ENCODE assay signal across 9 mouse cellular contexts in genomic region chr19:25445054-25445453, GRCm38 (mm10).
DNase-seq lines count a peak whose midpoint lies in the region; ATAC-seq and TF ChIP-seq lines count a peak whose summit lies in the region.
"Had no signal": no experiment of that assay in that cellular context is flagged by ENCODE, and none has a peak within 500 bp of the region (broad histone marks: within the 10 kb centered on the region; RNA-seq: fewer than 3 reads in every experiment).

No protein-coding gene starts in this region.

- H3K27me3 ChIP-seq in heart, embryonic 12.5 days (replicated peaks) = no peaks in the 10 kb centered on the region
- no peaks in the 10 kb centered on the region for H3K27me3 ChIP-seq in Patski

- H3K4me3 ChIP-seq in heart, embryonic 12.5 days = no peak overlapping the region
- H3K4me3 ChIP-seq: myocyte had no signal

- H3K9ac ChIP-seq in heart, embryonic 12.5 days = no peak overlapping the region

- H3K9me3 ChIP-seq in heart, embryonic 12.5 days (replicated peaks) = no peaks in the 10 kb centered on the region

- H3K4me2 ChIP-seq in heart, embryonic 12.5 days = no peak overlapping the region

- CTCF ChIA-PET in Patski (lab: Charles Lee) = no interaction called here

- no peak overlapping the region for H3K27ac ChIP-seq in heart, embryonic 12.5 days (ENCODE audit: poor library complexity, severe bottlenecking)

- POLR2A ChIA-PET in Patski (lab: Charles Lee) = no interaction called here

- no peak for ATAC-seq in heart, embryonic 12.5 days (ENCODE audit: insufficient number of reproducible peaks, low FRiP score)
- peak; percentile 36 for ATAC-seq in Patski

- TF ChIP-seq CTCF in Patski (IDR thresholded peaks at IDR 0.05) = peak; percentile 86

- peaks cover 26% of the 10 kb centered on the region for H3K4me1 ChIP-seq in heart, embryonic 12.5 days (replicated peaks)

- 25% methylated on average over 7 of the region's 7 CpGs for WGBS in heart, embryonic 12.5 days

- in situ Hi-C loops in Patski (cut with MboI; ENCODE audit: low pct_unique_long_range_greater_than_20kb) = loop anchor here (5.0 kb wide), 2 partner anchors 108 to 488 kb away; no protein-coding TSS in a partner anchor

- peak; percentile 72 to 86 for DNase-seq in heart, adult 18-20 months
- DNase-seq in Patski (ENCODE audit: low read depth, low spot score) = no peak
- DNase-seq in cerebellum, postnatal 25 days = peak; percentile 46 to 77
- peak; percentile 72 for DNase-seq in heart, adult 8-10 months (ENCODE audit: low spot score)
- DNase-seq in layer of hippocampus, postnatal 25 days (ENCODE audit: extremely low spot score in 1 of 2, low spot score in 1 of 2) = peak; percentile 36 to 76
- peak; percentile 67 for DNase-seq in naive thymus-derived CD4-positive, alpha-beta T cell, adult 2 months (ENCODE audit: low read depth)
- peak; percentile 87 for DNase-seq in testis, postnatal 10 days (ENCODE audit: low spot score)

- no peaks in the 10 kb centered on the region for H3K36me3 ChIP-seq in heart, embryonic 12.5 days
